Mouse (Mus musculus) liver, postnatal 0 days (tissue): ENCODE results near the gene Ccnd3.

Experiments used
- CTCF ChIP-seq: sonication (generic); IDR thresholded peaks from 2 replicates; pipeline ENCODE4 v1.5.1; 2016; ENCODE audit warnings: antibody characterized with exemption, low read depth
- EP300 ChIP-seq: IDR thresholded peaks from 2 replicates; pipeline ENCODE4 v1.6.1; 2016; ENCODE audit warnings: antibody characterized with exemption, low read depth, mild to moderate bottlenecking

DNA sequence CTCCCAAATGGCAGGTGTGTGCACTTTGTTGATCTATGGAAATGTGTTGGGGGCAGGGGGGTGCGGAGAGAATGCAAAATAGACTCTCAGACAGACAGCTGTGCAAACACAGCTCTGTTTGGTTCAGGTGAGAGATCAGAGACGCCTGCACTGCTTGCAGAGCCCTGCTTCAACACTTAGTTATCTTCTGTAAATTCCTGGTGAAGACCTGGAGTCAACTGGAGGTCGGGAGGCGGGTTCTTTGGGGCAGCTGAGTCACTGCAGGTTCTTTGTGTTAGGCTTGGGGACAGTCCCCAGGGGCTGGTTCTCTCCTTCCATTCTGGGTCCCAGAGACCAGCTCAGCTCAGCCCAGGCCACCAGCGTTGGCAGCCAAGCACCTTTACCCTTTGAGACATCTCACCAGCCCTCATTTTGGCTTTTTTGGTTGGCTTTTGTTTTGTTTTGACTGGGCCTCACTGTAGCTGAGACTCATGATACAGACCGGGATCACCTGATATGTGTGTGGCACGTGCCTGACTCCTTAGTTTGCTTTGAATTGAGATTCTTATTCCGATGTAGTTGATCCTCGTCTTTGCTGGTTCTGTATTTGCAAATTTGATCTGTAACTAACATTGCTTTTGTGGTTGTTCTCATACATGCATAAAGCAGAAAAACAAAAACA lies 42.0 kb upstream of the Ccnd3 start:
- no peak for TF ChIP-seq CTCF
- TF ChIP-seq EP300: no peak
